Mouse (Mus musculus): ENCODE measurements around the gene Zbtb25. TPM values are rescaled to one million over a fixed set of nuclear protein-coding genes. Genes with fewer than 3 reads are reported as not detected.

The Zbtb25 gene
- total RNA-seq, 2 experiments from 2014 or later: 17.6 to 23.6 TPM

- H3K27ac ChIP-seq: peak overlapping the region; percentile 51; the same call in 1 of the 2 replicates
- no peak for TF ChIP-seq CTCF (conservative IDR thresholded peaks at IDR 0.05)
- H3K4me3 ChIP-seq: no peak overlapping the region
- no peak for DNase-seq (ENCODE audit: low spot score in 2 of 2)
These were observed 71.6 kb downstream of the Zbtb25 start for GRCm38 (mm10) chr12:76297830-76298229.

Other genes starting within 250 kb of the Zbtb25 start
- gene Esr2, start 192.3 kb downstream of the Zbtb25 start, total RNA-seq (2021): under 1 TPM in 1 of 2 experiments, not detected in 1; 0.23 TPM
- gene Tex21, start 122.9 kb downstream of the Zbtb25 start, total RNA-seq (2021): not detected
- 10 to 100 TPM; 42.6 to 47.5 TPM for gene Mthfd1, start 114.3 kb downstream of the Zbtb25 start, total RNA-seq (2021)
- 10 to 100 TPM; 61.5 to 63.0 TPM for gene Akap5, start 44.7 kb downstream of the Zbtb25 start, total RNA-seq (2021)
- 1 to 10 TPM; 7.2 to 8.3 TPM for gene Zbtb1, start 664 bp upstream of the Zbtb25 start, total RNA-seq (2021)
- gene Hspa2, start 34.6 kb upstream of the Zbtb25 start, total RNA-seq (2021): 100 to 1,000 TPM; 114 to 117 TPM
- gene Ppp1r36, start 47.9 kb upstream of the Zbtb25 start, total RNA-seq (2021): 1 to 10 TPM; 1.9 TPM
- gene Plekhg3, start 161.3 kb upstream of the Zbtb25 start, total RNA-seq (2021): 10 to 100 TPM; 22.9 to 24.4 TPM

All from layer of hippocampus, adult 2 months (tissue).